Mouse (Mus musculus) heart, embryonic 11.5 days (tissue): ENCODE data around the gene Cpsf3. TPM values are rescaled to one million over a fixed set of nuclear protein-coding genes. Genes with fewer than 3 reads are reported as not detected.

Source experiments
- ATAC-seq: fragments of 200-750 bp; cut with Nextera tagmentation; replicated peaks from 2 replicates; pipeline ENCODE4 v1.8.0; 2017; ENCODE audit warnings: moderate library complexity; ENCODE audit not compliant: insufficient number of reproducible peaks, low FRiP score, low TSS enrichment
- H3K27ac ChIP-seq: fragments of 300-500 bp; sonication (generic); 2 replicates; pipeline ENCODE4 v1.5.1; 2014; ENCODE audit warnings: mild to moderate bottlenecking, low read depth, low read length
- H3K27me3 ChIP-seq: fragments of 300-500 bp; sonication (generic); 2 replicates; pipeline ENCODE4 v1.6.1; 2014; ENCODE audit warnings: mild to moderate bottlenecking, low read length, mixed read lengths; ENCODE audit not compliant: control insufficient read depth, insufficient read depth
- H3K36me3 ChIP-seq: fragments of 300-500 bp; sonication (generic); 2 replicates; pipeline ENCODE4 v1.6.1; 2014; ENCODE audit warnings: mild to moderate bottlenecking, low read length, moderate library complexity, mixed read lengths; ENCODE audit not compliant: control insufficient read depth, insufficient read depth
- H3K4me1 ChIP-seq: fragments of 300-500 bp; sonication (generic); 2 replicates; pipeline ENCODE4 v1.6.1; 2014; ENCODE audit warnings: low read length; ENCODE audit not compliant: control insufficient read depth, insufficient read depth
- H3K4me2 ChIP-seq: fragments of 300-500 bp; sonication (generic); 2 replicates; pipeline ENCODE4 v1.6.1; 2014; ENCODE audit warnings: mild to moderate bottlenecking, moderate library complexity
- H3K4me3 ChIP-seq: fragments of 300-500 bp; sonication (generic); 2 replicates; pipeline ENCODE4 v1.5.1; 2014; ENCODE audit warnings: low read depth, low read length
- H3K9ac ChIP-seq: fragments of 300-500 bp; sonication (generic); 2 replicates; pipeline ENCODE4 v1.6.1; 2014; ENCODE audit warnings: mild to moderate bottlenecking, low read depth, low read length, moderate library complexity
- H3K9me3 ChIP-seq: fragments of 300-500 bp; sonication (generic); replicated peaks from 2 replicates; pipeline ENCODE4 v1.6.1; 2016; ENCODE audit warnings: low read length; ENCODE audit not compliant: control insufficient read depth
- WGBS: fragments of 180-500 bp; shearing (Covaris S2); extraction: QIAGEN DNeasy Blood & Tissue Kit; methylation state at CpG from one replicate; pipeline ENCODE4 v1.1.7; 2014; ENCODE audit not compliant: insufficient replicate concordance; 5-methylcytosine and 5-hydroxymethylcytosine counted together
- polyA plus RNA-seq: library from polyadenylated mRNA; unstranded; fragments of >200 nt; fragmentation: Nextera tagmentation; extraction: Ambion mirVana; gene quantifications from 2 replicates; pipeline ENCODE4 v1.2.1, GENCODE M21; 2014

Cpsf3 gene
- polyA plus RNA-seq, 1 experiment from 2014 or later, result 80.7 TPM

- H3K36me3 ChIP-seq, result no peaks in the 10 kb centered on the region
- H3K4me1 ChIP-seq, result no peaks in the 10 kb centered on the region
- H3K9me3 ChIP-seq, result no peaks in the 10 kb centered on the region
- no peak overlapping the region for H3K9ac ChIP-seq
- H3K4me3 ChIP-seq, result no peak overlapping the region
- 94% methylated on average over 3 of the region's 3 CpGs for WGBS
- H3K27ac ChIP-seq, result no peak overlapping the region
- no peak for ATAC-seq
- H3K4me2 ChIP-seq, result no peak overlapping the region
- no peaks in the 10 kb centered on the region for H3K27me3 ChIP-seq
These were observed 78.0 kb downstream of the Cpsf3 start for GRCm38 (mm10) chr12:21363195-21363594.

Other genes with a start within 250 kb of the Cpsf3 start
- gene Itgb1bp1, start 893 bp downstream of the Cpsf3 start, polyA plus RNA-seq, result 36.6 and 41.6 TPM in 2 replicates
- 42.9 and 50.2 TPM in 2 replicates for gene Iah1, start 31.0 kb downstream of the Cpsf3 start, polyA plus RNA-seq
- 28.7 and 36.0 TPM in 2 replicates for gene Adam17, start 88.2 kb downstream of the Cpsf3 start, polyA plus RNA-seq
- gene Ywhaq, start 132.2 kb downstream of the Cpsf3 start, polyA plus RNA-seq, result 608 and 623 TPM in 2 replicates